Comparison of ENCODE assay signal across 25 mouse cellular contexts in the genomic region with DNA sequence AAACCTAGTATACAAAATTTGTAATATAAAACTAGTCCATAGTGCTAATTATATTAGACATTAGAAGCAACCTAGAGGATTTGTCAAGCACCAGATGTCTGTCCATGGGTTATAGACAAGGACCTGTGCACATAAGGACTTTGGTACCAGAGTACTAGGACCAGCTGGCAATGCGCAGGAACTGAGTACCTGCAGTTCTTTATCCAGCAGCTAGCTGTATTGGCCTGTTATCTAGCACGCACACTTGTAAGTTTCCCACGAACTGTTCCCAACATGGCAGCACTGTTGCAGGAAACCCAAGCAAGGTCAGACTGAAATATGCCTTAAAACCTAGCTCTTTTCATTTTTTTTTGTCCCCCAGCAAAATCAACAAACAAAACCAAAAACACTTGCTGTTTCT. TPM values are rescaled to one million over a fixed set of nuclear protein-coding genes. Genes with fewer than 3 reads are reported as not detected.
DNase-seq lines count a peak whose midpoint lies in the region; ATAC-seq and TF ChIP-seq lines count a peak whose summit lies in the region.
"Had no signal": no experiment of that assay in that cellular context is flagged by ENCODE, and none has a peak within 500 bp of the region (broad histone marks: within the 10 kb centered on the region; RNA-seq: fewer than 3 reads in every experiment).

No protein-coding gene starts in this region.

- no peaks in the 10 kb centered on the region for H3K9me3 ChIP-seq in MEL (replicated peaks; ENCODE audit: insufficient read depth, low read length)
- H3K9me3 ChIP-seq in liver, embryonic 11.5 days (ENCODE audit: control insufficient read depth, low read length) = no peaks in the 10 kb centered on the region
- H3K9me3 ChIP-seq in liver, embryonic 15.5 days (replicated peaks) = no peaks in the 10 kb centered on the region
- H3K9me3 ChIP-seq: embryonic facial prominence, embryonic 10.5 days; forebrain, embryonic 15.5 days; heart, embryonic 10.5 days; hindbrain, embryonic 12.5 days had no signal

- no peak for TF ChIP-seq POLR2A in MEL (IDR thresholded peaks at IDR 0.05; ENCODE audit: control insufficient read depth in 1 of 2, insufficient read depth in 1 of 2, low read depth in 1 of 2, low read length in 2 of 2, poor library complexity in 1 of 2)

- no peak for TF ChIP-seq CTCF in MEL (IDR thresholded peaks at IDR 0.05 in 2 of 3, conservative IDR thresholded peaks at IDR 0.05 in 1 of 3; ENCODE audit: control insufficient read depth in 1 of 3, insufficient read depth in 1 of 3, low read depth in 2 of 3, low read length in 3 of 3, poor library complexity in 1 of 3, severe bottlenecking in 1 of 3)

- H3K4me1 ChIP-seq in MEL (ENCODE audit: control insufficient read depth in 1 of 2, insufficient read depth in 2 of 2, low read length in 2 of 2) = peaks cover 4 to 15% of the 10 kb centered on the region in 2 experiments; a peak in 3 of 4 replicates
- peaks cover 27% of the 10 kb centered on the region for H3K4me1 ChIP-seq in liver, embryonic 11.5 days (replicated peaks; ENCODE audit: control insufficient read depth, insufficient read depth, low read length)
- peaks cover 50% of the 10 kb centered on the region for H3K4me1 ChIP-seq in liver, embryonic 15.5 days (replicated peaks)

- peak; percentile 60 for ATAC-seq in erythroblast, adult 5-6 weeks (replicated peaks; ENCODE audit: low FRiP score, poor library complexity, severe bottlenecking)
- peak; percentile 44 for ATAC-seq in liver, embryonic 11.5 days (replicated peaks; ENCODE audit: low FRiP score)
- ATAC-seq in liver, embryonic 15.5 days (ENCODE audit: insufficient read depth) = no peak
- ATAC-seq in CD4-positive, CD25-positive, alpha-beta regulatory T cell, adult 4 months = no peak
- ATAC-seq: forebrain, embryonic 15.5 days; hindbrain, embryonic 16.5 days had no signal

- H3K4me2 ChIP-seq in liver, embryonic 11.5 days = no peak overlapping the region
- H3K4me2 ChIP-seq in liver, embryonic 15.5 days = 0 out of 2 replicates have a peak overlapping the region, but pooled peaks have one; percentile 4
- H3K4me2 ChIP-seq: forebrain, embryonic 15.5 days; hindbrain, embryonic 12.5 days had no signal

- H3K9ac ChIP-seq in MEL (ENCODE audit: control insufficient read depth, low read depth, low read length, poor library complexity, severe bottlenecking) = no peak overlapping the region
- H3K9ac ChIP-seq in liver, embryonic 11.5 days (ENCODE audit: low read depth, low read length) = no peak overlapping the region
- H3K9ac ChIP-seq in liver, embryonic 15.5 days = no peak overlapping the region
- H3K9ac ChIP-seq: forebrain, embryonic 15.5 days; hindbrain, embryonic 12.5 days had no signal

- H3K4me3 ChIP-seq in MEL (ENCODE audit: control insufficient read depth in 1 of 2, insufficient read depth in 1 of 2, low read depth in 2 of 2, low read length in 2 of 2) = no peak overlapping the region
- no peak overlapping the region for H3K4me3 ChIP-seq in liver, embryonic 11.5 days (ENCODE audit: low read depth, low read length)
- no peak overlapping the region for H3K4me3 ChIP-seq in liver, embryonic 15.5 days (replicated peaks)
- H3K4me3 ChIP-seq: embryonic facial prominence, embryonic 10.5 days; erythroblast, embryonic 14.5 days; forebrain, embryonic 15.5 days; heart, embryonic 10.5 days; hindbrain, embryonic 12.5 days had no signal

- peak in 1 of 2 experiments; percentile 46; a peak in 2 of 4 replicates for TF ChIP-seq EP300 in MEL (IDR thresholded peaks at IDR 0.05; ENCODE audit: low read depth in 1 of 2, low read length in 2 of 2)

- no peaks in the 10 kb centered on the region for H3K27me3 ChIP-seq in MEL (ENCODE audit: control insufficient read depth in 1 of 2, insufficient read depth in 2 of 2, low read length in 2 of 2)
- no peaks in the 10 kb centered on the region for H3K27me3 ChIP-seq in liver, embryonic 11.5 days (replicated peaks; ENCODE audit: control insufficient read depth, insufficient read depth, low read length)
- no peaks in the 10 kb centered on the region for H3K27me3 ChIP-seq in liver, embryonic 15.5 days
- H3K27me3 ChIP-seq: forebrain, embryonic 15.5 days; hindbrain, embryonic 12.5 days had no signal

- H3K79me2 ChIP-seq in MEL (ENCODE audit: control insufficient read depth, insufficient read depth, low read length, poor library complexity) = peaks cover 1% of the 10 kb centered on the region; the same call in 1 of the 2 replicates

- peak; percentile 58 for DNase-seq in MEL (ENCODE audit: low read depth, low spot score)
- DNase-seq in liver, embryonic 11.5 days (ENCODE audit: low spot score) = no peak
- DNase-seq in retina, postnatal 1 day = no peak
- DNase-seq in retina, embryonic 14.5 days (ENCODE audit: low spot score) = no peak
- DNase-seq in spleen, postnatal 14 days (ENCODE audit: low spot score in 2 of 2) = no peak
- DNase-seq: adrenal gland, postnatal 14 days; cerebellum, adult 18-20 months; cerebellum, adult 9-11 months; gastrocnemius, postnatal 10 days; heart, adult 18-20 months; heart, postnatal 10 days; heart, postnatal 4 days had no signal

- no peak for TF ChIP-seq RAD21 in MEL (IDR thresholded peaks at IDR 0.05; ENCODE audit: low read depth, low read length)

- H3K27ac ChIP-seq in MEL (ENCODE audit: control insufficient read depth, low read depth, low read length) = no peak overlapping the region
- peak overlapping the region; percentile 30; the same call in 1 of the 2 replicates for H3K27ac ChIP-seq in liver, embryonic 11.5 days (ENCODE audit: low read depth, low read length)
- H3K27ac ChIP-seq in liver, embryonic 15.5 days (replicated peaks) = peak overlapping the region; percentile 86
- H3K27ac ChIP-seq: embryonic facial prominence, embryonic 10.5 days; forebrain, embryonic 15.5 days; heart, embryonic 10.5 days; hindbrain, embryonic 12.5 days had no signal

- 53% methylated on average over 3 of the region's 3 CpGs for WGBS in liver, embryonic 11.5 days
- WGBS in liver, embryonic 15.5 days (ENCODE audit: insufficient replicate concordance) = 23% methylated on average over 3 of the region's 3 CpGs

- H3K36me3 ChIP-seq in MEL (ENCODE audit: control insufficient read depth in 1 of 2, insufficient read depth in 2 of 2, low read length in 2 of 2) = peaks cover 0 to 13% of the 10 kb centered on the region in 2 experiments; a peak in 2 of 4 replicates
- peaks cover 30% of the 10 kb centered on the region for H3K36me3 ChIP-seq in liver, embryonic 11.5 days (ENCODE audit: control insufficient read depth, insufficient read depth, low read length)
- H3K36me3 ChIP-seq in liver, embryonic 15.5 days (replicated peaks) = peaks cover 44% of the 10 kb centered on the region

RNA-seq across cellular contexts. Expression of a gene that starts 8.5 kb away (rescaled TPM):
- total RNA-seq in MEL (2012; rRNA removed) = 282 and 337 TPM in 2 replicates
- 1,000 to 10,000 TPM in 1 of 2 experiments, 100 to 1,000 TPM in 1; 280 to 3,830 TPM for polyA plus RNA-seq in MEL (2012; ENCODE audit: insufficient read depth in 1 of 2, insufficient read length in 2 of 2, low read depth in 1 of 2, low replicate concordance in 2 of 2, missing spikeins in 1 of 2)
- total RNA-seq in erythroblast, adult 5-6 weeks (2015; ENCODE audit: low replicate concordance) = 18.6 and 23.6 TPM in 2 replicates
- total RNA-seq in erythroblast, adult 5-6 weeks (2017; ENCODE audit: low replicate concordance) = 32.3 and 36.6 TPM in 2 replicates
- polyA plus RNA-seq in liver, embryonic 11.5 days (2014; fragmentation: Nextera tagmentation; extraction: Ambion mirVana) = 229 and 240 TPM in 2 replicates
- polyA plus RNA-seq in liver, embryonic 15.5 days (2015; fragmentation: Nextera tagmentation; extraction: Ambion mirVana) = 111 and 117 TPM in 2 replicates
- 10 to 100 TPM in 1 of 2 experiments, 1 to 10 TPM in 1; 10.0 to 18.7 TPM for polyA plus RNA-seq in CD4-positive, CD25-positive, alpha-beta regulatory T cell, adult 4 months (2017; shearing (Covaris generic))

RNA-seq across cellular contexts. Expression of a gene that starts 12.5 kb away (rescaled TPM):
- total RNA-seq in MEL (2012; rRNA removed) = 0.62 and 1.7 TPM in 2 replicates
- polyA plus RNA-seq in MEL (2012; ENCODE audit: insufficient read depth in 1 of 2, insufficient read length in 2 of 2, low read depth in 1 of 2, low replicate concordance in 2 of 2, missing spikeins in 1 of 2) = under 1 TPM in 1 of 2 experiments, not detected in 1; 0.92 TPM
- 296 and 325 TPM in 2 replicates for total RNA-seq in erythroblast, adult 5-6 weeks (2015; ENCODE audit: low replicate concordance)
- total RNA-seq in erythroblast, adult 5-6 weeks (2017; ENCODE audit: low replicate concordance) = 491 and 558 TPM in 2 replicates
- 4.0 and 5.0 TPM in 2 replicates for polyA plus RNA-seq in liver, embryonic 11.5 days (2014; fragmentation: Nextera tagmentation; extraction: Ambion mirVana)
- polyA plus RNA-seq in liver, embryonic 15.5 days (2015; fragmentation: Nextera tagmentation; extraction: Ambion mirVana) = 14.3 and 16.4 TPM in 2 replicates
- not detected for polyA plus RNA-seq in CD4-positive, CD25-positive, alpha-beta regulatory T cell, adult 4 months (2017; shearing (Covaris generic))
- total RNA-seq: ES-E14; heart, adult 18-20 months; heart, postnatal 4 days had no signal
- polyA plus RNA-seq: embryonic facial prominence, embryonic 10.5 days; embryonic facial prominence, embryonic 14.5 days; forebrain, embryonic 11.5 days; forebrain, embryonic 15.5 days; heart, embryonic 10.5 days; heart, embryonic 14.5 days; hindbrain, embryonic 12.5 days; hindbrain, embryonic 16.5 days had no signal

RNA-seq across cellular contexts. Expression of a gene that starts 18.5 kb away (rescaled TPM):
- 48.2 and 147 TPM in 2 replicates for total RNA-seq in MEL (2012; rRNA removed)
- polyA plus RNA-seq in MEL (2012; ENCODE audit: insufficient read depth in 1 of 2, insufficient read length in 2 of 2, low read depth in 1 of 2, low replicate concordance in 2 of 2, missing spikeins in 1 of 2) = under 1 TPM in 1 of 2 experiments, not detected in 1; 0.21 TPM
- 7.5 and 25.9 TPM in 2 replicates for total RNA-seq in erythroblast, adult 5-6 weeks (2015; ENCODE audit: low replicate concordance)
- 40.6 and 51.9 TPM in 2 replicates for total RNA-seq in erythroblast, adult 5-6 weeks (2017; ENCODE audit: low replicate concordance)
- polyA plus RNA-seq in liver, embryonic 11.5 days (2014; fragmentation: Nextera tagmentation; extraction: Ambion mirVana) = 6.3 and 6.9 TPM in 2 replicates
- 9.2 and 9.6 TPM in 2 replicates for polyA plus RNA-seq in liver, embryonic 15.5 days (2015; fragmentation: Nextera tagmentation; extraction: Ambion mirVana)
- polyA plus RNA-seq in CD4-positive, CD25-positive, alpha-beta regulatory T cell, adult 4 months (2017; shearing (Covaris generic)) = 1 to 10 TPM; 4.9 to 6.6 TPM

RNA-seq across cellular contexts. Expression of a gene that starts 24.2 kb away (rescaled TPM):
- total RNA-seq in MEL (2012; rRNA removed) = 184 and 300 TPM in 2 replicates
- polyA plus RNA-seq in MEL (2012; ENCODE audit: insufficient read depth in 1 of 2, insufficient read length in 2 of 2, low read depth in 1 of 2, low replicate concordance in 2 of 2, missing spikeins in 1 of 2) = under 1 TPM in 1 of 2 experiments, not detected in 1; 0.42 TPM
- 30.5 and 41.5 TPM in 2 replicates for total RNA-seq in erythroblast, adult 5-6 weeks (2015; ENCODE audit: low replicate concordance)
- total RNA-seq in erythroblast, adult 5-6 weeks (2017; ENCODE audit: low replicate concordance) = 255 and 279 TPM in 2 replicates
- 12.0 and 14.5 TPM in 2 replicates for polyA plus RNA-seq in liver, embryonic 11.5 days (2014; fragmentation: Nextera tagmentation; extraction: Ambion mirVana)
- polyA plus RNA-seq in liver, embryonic 15.5 days (2015; fragmentation: Nextera tagmentation; extraction: Ambion mirVana) = 16.1 and 16.4 TPM in 2 replicates
- polyA plus RNA-seq in CD4-positive, CD25-positive, alpha-beta regulatory T cell, adult 4 months (2017; shearing (Covaris generic)) = 10 to 100 TPM in 1 of 2 experiments, 1 to 10 TPM in 1; 9.6 to 10.3 TPM

RNA-seq across cellular contexts. Expression of a gene that starts 24.2 kb away (rescaled TPM):
- 0.50 and 0.52 TPM in 2 replicates for total RNA-seq in MEL (2012; rRNA removed)
- under 1 TPM in 1 of 2 experiments, not detected in 1; 0.82 TPM for polyA plus RNA-seq in MEL (2012; ENCODE audit: insufficient read depth in 1 of 2, insufficient read length in 2 of 2, low read depth in 1 of 2, low replicate concordance in 2 of 2, missing spikeins in 1 of 2)
- total RNA-seq in erythroblast, adult 5-6 weeks (2015; ENCODE audit: low replicate concordance) = 0.63 TPM in 1 of 2 replicates, not detected in the other
- 1.5 TPM in 1 of 2 replicates, not detected in the other for total RNA-seq in erythroblast, adult 5-6 weeks (2017; ENCODE audit: low replicate concordance)
- 0.23 and 0.38 TPM in 2 replicates for polyA plus RNA-seq in liver, embryonic 11.5 days (2014; fragmentation: Nextera tagmentation; extraction: Ambion mirVana)
- polyA plus RNA-seq in liver, embryonic 15.5 days (2015; fragmentation: Nextera tagmentation; extraction: Ambion mirVana) = 0.06 and 0.14 TPM in 2 replicates
- under 1 TPM; 0.28 to 0.46 TPM for polyA plus RNA-seq in CD4-positive, CD25-positive, alpha-beta regulatory T cell, adult 4 months (2017; shearing (Covaris generic))

Comparison
In these comparisons a context has a peak if more than half of its experiments do, and no peak if none do; other contexts are left out.
1. ATAC-seq: peak in erythroblast, adult 5-6 weeks (single experiment) and liver, embryonic 11.5 days (single experiment); none in liver, embryonic 15.5 days (single experiment) and CD4-positive, CD25-positive, alpha-beta regulatory T cell, adult 4 months (single experiment).